Mouse (Mus musculus): ENCODE data around the gene Kirrel3.
A peak's percentile ranks its signal among the peaks of the same experiment; 100 is the strongest.

The Kirrel3 gene

GRCm38 (mm10) chr9:34600326-34600725 is 114.6 kb downstream of the Kirrel3 start:
- DNase-seq (ENCODE audit: low spot score), result no peak

- no peak for DNase-seq (ENCODE audit: low spot score)
These were observed 118.1 kb downstream of the Kirrel3 start for GRCm38 (mm10) chr9:34603750-34604149.

GRCm38 (mm10) chr9:34604931-34605330 is 119.2 kb downstream of the Kirrel3 start:
- no peak for DNase-seq (ENCODE audit: low spot score)

GRCm38 (mm10) chr9:34605486-34605885 is 119.8 kb downstream of the Kirrel3 start:
- no peak for DNase-seq (ENCODE audit: low spot score)

- DNase-seq (ENCODE audit: low spot score), result no peak
These were observed 122.3 kb downstream of the Kirrel3 start for GRCm38 (mm10) chr9:34607976-34608375.

- DNase-seq (ENCODE audit: low spot score), result no peak
These were observed 127.4 kb downstream of the Kirrel3 start for GRCm38 (mm10) chr9:34612886-34613769.

GRCm38 (mm10) chr9:34618099-34618498 is 132.4 kb downstream of the Kirrel3 start:
- no peak for DNase-seq (ENCODE audit: low spot score)

- peak; percentile 28 for DNase-seq (ENCODE audit: low spot score)
These were observed 134.2 kb downstream of the Kirrel3 start for GRCm38 (mm10) chr9:34619913-34620312.

GRCm38 (mm10) chr9:34623526-34623925 is 137.8 kb downstream of the Kirrel3 start:
- no peak for DNase-seq (ENCODE audit: low spot score)

- no peak for DNase-seq (ENCODE audit: low spot score)
These were observed 138.3 kb downstream of the Kirrel3 start for GRCm38 (mm10) chr9:34624021-34624420.

- no peak for DNase-seq (ENCODE audit: low spot score)
These were observed 143.1 kb downstream of the Kirrel3 start for GRCm38 (mm10) chr9:34628841-34629240.

GRCm38 (mm10) chr9:34635696-34636095 is 150.0 kb downstream of the Kirrel3 start:
- DNase-seq (ENCODE audit: low spot score), result no peak

- no peak for DNase-seq (ENCODE audit: low spot score)
These were observed 158.2 kb downstream of the Kirrel3 start for GRCm38 (mm10) chr9:34643917-34644316.

GRCm38 (mm10) chr9:34644392-34644791 is 158.7 kb downstream of the Kirrel3 start:
- no peak for DNase-seq (ENCODE audit: low spot score)

GRCm38 (mm10) chr9:34646831-34647230 is 161.1 kb downstream of the Kirrel3 start:
- no peak for DNase-seq (ENCODE audit: low spot score)

GRCm38 (mm10) chr9:34652278-34652677 is 166.6 kb downstream of the Kirrel3 start:
- no peak for DNase-seq (ENCODE audit: low spot score)

GRCm38 (mm10) chr9:34653141-34653540 is 167.4 kb downstream of the Kirrel3 start:
- no peak for DNase-seq (ENCODE audit: low spot score)

GRCm38 (mm10) chr9:34660566-34660965 is 174.9 kb downstream of the Kirrel3 start:
- DNase-seq (ENCODE audit: low spot score), result peak; percentile 66

GRCm38 (mm10) chr9:34663412-34663811 is 177.7 kb downstream of the Kirrel3 start:
- DNase-seq (ENCODE audit: low spot score), result peak; percentile 17

GRCm38 (mm10) chr9:34665361-34666129 is 179.9 kb downstream of the Kirrel3 start:
- DNase-seq (ENCODE audit: low spot score), result no peak

- no peak for DNase-seq (ENCODE audit: low spot score)
These were observed 181.5 kb downstream of the Kirrel3 start for GRCm38 (mm10) chr9:34667182-34667581.

GRCm38 (mm10) chr9:34670906-34671305 is 185.2 kb downstream of the Kirrel3 start:
- DNase-seq (ENCODE audit: low spot score), result no peak

GRCm38 (mm10) chr9:34686798-34687197 is 201.1 kb downstream of the Kirrel3 start:
- no peak for DNase-seq (ENCODE audit: low spot score)
